Mouse (Mus musculus): ENCODE measurements around the gene Plau.
A peak's percentile ranks its signal among the peaks of the same experiment; 100 is the strongest.

Gene Plau

DNA sequence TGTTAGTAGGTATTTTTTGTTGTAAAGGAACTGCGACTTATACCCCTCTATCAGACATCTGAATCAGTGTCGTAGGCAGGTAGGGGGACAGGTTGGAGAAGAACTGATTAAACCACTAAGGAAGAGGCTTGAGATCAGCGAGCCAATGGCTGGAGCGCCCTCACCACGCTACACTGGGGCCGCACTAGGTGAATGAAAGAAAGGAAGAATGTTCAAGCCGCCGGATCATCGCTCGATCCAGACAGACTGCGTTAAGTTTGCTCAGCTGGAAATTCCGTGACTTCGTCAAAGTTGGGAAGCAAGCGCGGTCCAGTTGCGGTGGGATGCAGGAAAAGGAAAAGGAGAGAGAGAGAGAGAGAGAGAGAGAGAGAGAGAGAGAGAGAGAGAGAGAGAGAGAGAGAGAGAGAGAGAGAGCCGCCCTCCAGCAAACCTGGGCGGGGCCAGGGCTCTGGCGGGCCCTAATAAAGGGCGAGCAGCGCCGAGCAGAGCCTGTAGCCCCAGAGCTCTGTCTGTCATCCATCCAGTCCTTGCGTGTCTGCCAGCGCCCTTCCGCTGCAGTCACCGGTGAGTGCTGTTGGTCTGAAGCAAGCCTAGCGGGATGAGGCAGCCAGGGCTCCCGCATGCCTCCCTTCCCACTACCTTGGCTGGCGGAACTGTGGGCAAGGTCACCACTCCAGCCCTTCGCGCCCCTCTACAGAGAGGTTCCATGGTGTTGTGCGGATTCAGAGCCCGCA, at the start of gene Plau:
Gene Plau (plus strand): TSS at position 490 of the 734 bp plus-strand sequence.
- DNase-seq (ENCODE audit: low spot score in 2 of 2), result peak in 1 of 2 experiments; percentile 34

GRCm38 (mm10) chr14:20788151-20788550, 48.3 kb upstream of the Plau start:
- DNase-seq (ENCODE audit: low spot score in 2 of 2), result no peak

- no peak for DNase-seq (ENCODE audit: low spot score in 2 of 2)
Measured at GRCm38 (mm10) chr14:20789593-20789992, 46.9 kb upstream of the Plau start.

DNA sequence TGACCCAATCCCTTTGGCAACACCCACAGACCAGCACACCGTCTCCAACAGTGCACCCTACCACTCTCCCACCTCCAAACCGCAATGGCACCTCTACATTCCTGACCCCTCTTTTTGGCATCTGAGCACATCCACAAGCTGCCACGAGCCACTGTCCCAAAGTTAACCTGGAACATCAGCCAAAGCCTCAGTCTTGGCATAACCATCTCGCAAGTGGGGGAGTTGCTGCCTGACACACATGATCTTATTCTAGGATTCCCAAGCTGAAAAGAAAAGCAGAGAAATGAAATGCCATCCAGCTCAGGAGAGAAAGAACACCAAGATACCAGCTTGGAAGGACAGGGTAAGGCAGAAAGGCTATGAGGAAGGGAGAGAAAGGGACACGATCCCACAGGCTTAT, 46.0 kb upstream of the Plau start:
- DNase-seq (ENCODE audit: low spot score in 2 of 2), result no peak

- no peak for DNase-seq (ENCODE audit: low spot score in 2 of 2)
Measured at GRCm38 (mm10) chr14:20790996-20791395, 45.5 kb upstream of the Plau start.

- DNase-seq (ENCODE audit: low spot score in 2 of 2), result no peak
Measured at GRCm38 (mm10) chr14:20791511-20792242, 44.8 kb upstream of the Plau start.

GRCm38 (mm10) chr14:20792243-20792921, 44.1 kb upstream of the Plau start:
- no peak for DNase-seq (ENCODE audit: low spot score in 2 of 2)

GRCm38 (mm10) chr14:20792922-20793757, 43.3 kb upstream of the Plau start:
- no peak for DNase-seq (ENCODE audit: low spot score in 2 of 2)

DNA sequence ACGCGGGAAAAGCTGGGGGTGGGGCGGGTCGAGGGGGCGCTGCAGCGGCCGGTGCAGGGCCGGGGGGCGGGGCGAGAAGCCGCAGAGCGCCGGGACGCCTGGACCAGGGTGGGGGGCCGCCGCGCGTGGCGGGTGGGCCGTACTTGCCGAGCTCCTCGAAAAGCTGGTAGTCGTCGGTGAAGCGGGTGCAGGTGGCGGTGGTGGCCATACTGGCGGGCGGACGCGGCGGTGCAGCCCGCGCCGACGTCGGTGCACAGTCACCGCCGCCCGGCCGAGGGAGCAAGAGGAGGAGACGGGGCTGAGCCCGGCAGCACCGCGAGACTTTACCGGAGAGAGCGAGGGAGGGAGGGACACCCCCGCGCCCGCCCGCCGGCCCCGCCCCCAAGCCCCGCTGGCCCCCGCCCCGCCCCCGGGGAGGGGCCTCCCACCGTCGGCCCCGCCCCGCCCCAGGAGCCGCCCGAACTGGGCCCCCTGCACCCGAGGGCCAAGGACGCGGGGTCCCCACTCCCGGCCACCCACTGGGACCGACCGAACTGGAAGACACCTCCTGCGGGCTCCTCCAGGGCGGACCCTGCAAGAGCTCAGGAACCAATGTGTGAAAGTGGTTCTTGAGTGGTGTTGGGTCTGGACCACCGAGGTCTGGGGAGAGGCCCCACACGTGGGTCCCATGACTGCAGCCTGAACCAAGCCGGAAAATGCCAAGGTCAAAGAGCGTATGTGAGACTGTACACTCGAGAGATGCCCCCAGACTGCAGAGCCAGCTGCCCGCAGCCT, 42.5 kb upstream of the Plau start, which contains the start of gene Camk2g:
Gene Camk2g (minus strand): TSS at position 331 of the 774 bp plus-strand sequence.
- DNase-seq (ENCODE audit: low spot score in 2 of 2), result peak in 1 of 2 experiments; percentile 53

- no peak for DNase-seq (ENCODE audit: low spot score in 2 of 2)
Measured at GRCm38 (mm10) chr14:20794589-20794988, 41.9 kb upstream of the Plau start.

GRCm38 (mm10) chr14:20795423-20796152, 40.9 kb upstream of the Plau start:
- no peak for DNase-seq (ENCODE audit: low spot score in 2 of 2)

- no peak for DNase-seq (ENCODE audit: low spot score in 2 of 2)
Measured at GRCm38 (mm10) chr14:20796170-20796569, 40.3 kb upstream of the Plau start.

DNA sequence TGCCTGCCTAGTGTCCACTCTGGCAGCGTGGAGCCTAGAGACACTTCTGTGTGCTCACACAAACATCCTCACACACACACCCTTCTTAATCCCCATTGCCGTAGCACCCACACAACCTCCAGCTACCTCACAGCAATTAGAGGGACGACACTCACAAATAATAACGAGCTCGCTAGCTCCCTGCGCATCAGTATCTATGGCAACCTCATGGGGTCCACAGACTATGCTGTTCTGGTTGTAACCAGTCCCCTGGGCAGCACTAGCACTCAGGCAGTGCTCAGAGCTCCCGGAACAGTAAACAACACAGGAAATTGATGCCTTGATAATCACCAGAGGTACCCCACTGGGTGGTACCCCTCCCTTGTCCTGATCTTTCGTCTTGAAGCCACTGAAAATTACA, 39.8 kb upstream of the Plau start:
- no peak for DNase-seq (ENCODE audit: low spot score in 2 of 2)

DNA sequence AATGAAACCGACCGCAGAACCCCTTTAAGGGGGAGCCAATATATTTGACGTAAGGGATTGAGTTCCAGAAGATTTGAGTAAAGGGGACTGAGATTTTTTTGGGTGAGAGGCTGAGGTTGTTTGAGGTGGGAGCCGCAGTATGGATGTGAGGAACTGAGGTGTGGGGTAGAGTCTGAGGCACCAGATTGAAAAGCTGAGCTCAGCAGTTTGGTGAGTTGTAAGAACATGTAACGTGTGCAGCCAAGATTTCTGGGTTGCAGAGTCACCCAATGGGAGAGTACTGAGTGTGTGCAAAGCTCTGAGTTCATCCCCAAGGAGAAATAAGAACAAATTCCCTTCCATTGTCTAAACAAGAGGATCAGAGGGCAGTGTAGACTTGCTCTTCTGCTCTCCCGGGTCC, 38.2 kb upstream of the Plau start:
- no peak for DNase-seq (ENCODE audit: low spot score in 2 of 2)

GRCm38 (mm10) chr14:20798761-20799160, 37.7 kb upstream of the Plau start:
- peak in 1 of 2 experiments; percentile 77 for DNase-seq (ENCODE audit: low spot score in 2 of 2)

DNA sequence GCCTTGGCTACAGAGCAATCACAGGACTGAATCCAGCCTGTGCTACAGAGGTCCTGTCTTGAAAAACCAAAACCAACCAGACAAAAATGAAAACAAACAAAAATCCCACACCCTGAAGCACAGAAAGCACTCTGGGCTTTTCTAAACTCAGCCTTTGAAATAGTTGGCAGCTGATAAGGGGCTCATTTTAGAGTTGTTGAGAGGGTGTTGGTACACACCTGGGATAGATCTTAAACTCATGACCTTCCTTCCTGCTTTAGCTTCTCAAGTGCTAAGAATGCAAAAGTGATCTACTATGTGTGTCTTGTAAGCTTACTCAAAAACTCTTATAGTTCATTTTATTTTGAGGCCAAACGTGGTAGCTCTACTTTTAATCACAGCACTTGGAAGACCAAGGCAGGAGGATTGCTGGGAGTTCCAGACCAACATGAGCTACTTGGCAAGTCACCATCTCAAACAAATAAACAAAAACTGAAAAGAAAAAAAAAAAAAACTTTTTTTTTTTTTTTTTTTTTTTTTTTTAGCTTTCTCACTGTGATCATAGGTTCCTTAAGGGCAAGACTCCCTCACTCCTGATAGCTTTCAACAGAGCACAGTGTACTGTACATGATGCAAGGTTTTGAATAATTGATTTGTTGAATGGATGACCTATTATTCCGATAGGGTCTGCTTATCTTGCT, 33.4 kb upstream of the Plau start:
- DNase-seq (ENCODE audit: low spot score in 2 of 2), result no peak

- peak in 1 of 2 experiments; percentile 74 for DNase-seq (ENCODE audit: low spot score in 2 of 2)
Measured at GRCm38 (mm10) chr14:20803606-20803938, 32.9 kb upstream of the Plau start.

GRCm38 (mm10) chr14:20804481-20804880, 32.0 kb upstream of the Plau start:
- no peak for DNase-seq (ENCODE audit: low spot score in 2 of 2)

GRCm38 (mm10) chr14:20804964-20805672, 31.3 kb upstream of the Plau start:
- DNase-seq (ENCODE audit: low spot score in 2 of 2), result peak in 1 of 2 experiments; percentile 40

Measured in frontal cortex, postnatal 14 days (tissue).